8 mouse cellular contexts compared by ENCODE assay signal in the genomic region with DNA sequence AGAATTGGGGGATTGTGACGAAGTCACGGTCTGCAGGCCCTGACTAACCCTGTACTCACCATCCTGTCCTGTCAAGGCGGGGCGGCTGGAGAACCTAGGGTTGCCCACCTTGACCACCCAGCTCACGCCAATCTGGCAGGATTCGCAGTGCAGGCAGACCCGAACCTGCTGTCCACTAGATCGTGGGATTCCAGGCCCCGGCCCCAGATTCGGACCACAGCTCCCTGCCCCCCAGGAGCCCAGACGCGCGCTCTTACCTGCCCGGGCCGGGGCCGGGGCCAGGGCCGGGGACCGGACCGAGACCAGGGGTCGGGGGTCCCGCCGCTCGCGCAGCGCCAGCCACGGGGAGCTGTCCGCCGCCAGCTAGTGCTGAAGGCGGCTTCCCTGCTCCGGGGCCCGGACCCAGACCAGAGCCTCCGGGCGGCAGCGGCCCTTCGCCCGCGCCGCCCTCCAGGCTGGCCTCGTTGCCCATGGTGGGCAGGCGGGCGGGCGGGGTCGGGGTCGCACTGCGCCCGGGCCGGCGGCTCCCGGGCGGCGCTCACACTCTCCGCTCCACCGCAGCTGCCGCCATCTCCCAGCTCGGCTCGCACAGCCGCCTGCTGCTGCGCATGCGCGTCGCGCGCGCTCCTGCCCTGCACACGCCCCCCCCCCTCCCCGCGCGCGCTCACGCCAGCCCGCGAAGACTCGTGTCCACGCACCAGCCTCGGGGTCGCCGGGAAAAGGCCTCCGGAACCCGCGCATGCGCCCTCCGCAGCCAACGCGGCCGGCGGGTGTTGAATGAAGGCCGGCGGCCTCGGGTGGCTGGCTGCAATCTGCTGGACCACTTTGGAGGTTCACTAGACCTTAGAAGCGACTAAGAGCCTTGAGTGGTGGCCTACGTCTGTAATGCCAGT. TPM values are rescaled to one million over a fixed set of nuclear protein-coding genes. Genes with fewer than 3 reads are reported as not detected.
DNase-seq lines count a peak whose midpoint lies in the region; ATAC-seq and TF ChIP-seq lines count a peak whose summit lies in the region.

TSS of gene Bsn (minus strand) at position 598 of the 893 bp plus-strand sequence.

- peak; percentile 64 for DNase-seq in kidney, adult 18-20 months
- no peak for DNase-seq in kidney, adult 11 months
- peak; percentile 85 for DNase-seq in embryo, embryonic 10.5 days (ENCODE audit: low spot score)
- DNase-seq in gastrocnemius, postnatal 4 days (ENCODE audit: low spot score in 2 of 2): peak; percentile 51 to 71
- peak; percentile 90 for DNase-seq in midbrain, postnatal 0 days (ENCODE audit: low spot score)
- DNase-seq in splenic B cell, adult 2 months (ENCODE audit: low read depth, low spot score): peak; percentile 53

- no peaks in the 10 kb centered on the region for H3K9me3 ChIP-seq in kidney, embryonic 15.5 days (replicated peaks)
- no peaks in the 10 kb centered on the region for H3K9me3 ChIP-seq in limb, embryonic 15.5 days
- no peaks in the 10 kb centered on the region for H3K9me3 ChIP-seq in midbrain, postnatal 0 days (ENCODE audit: low read length)

- H3K36me3 ChIP-seq in kidney, embryonic 15.5 days: no peaks in the 10 kb centered on the region
- no peaks in the 10 kb centered on the region for H3K36me3 ChIP-seq in limb, embryonic 15.5 days
- H3K36me3 ChIP-seq in midbrain, postnatal 0 days (ENCODE audit: insufficient read depth, low read length): no peaks in the 10 kb centered on the region
- no peaks in the 10 kb centered on the region for H3K36me3 ChIP-seq in splenic B cell, adult 2 months (ENCODE audit: control insufficient read depth, insufficient read depth, low read length, poor library complexity, severe bottlenecking)

- TF ChIP-seq CTCF in midbrain, postnatal 0 days (IDR thresholded peaks at IDR 0.05): no peak

- no peak within 1 kb of the TSS for H3K27ac ChIP-seq in kidney, embryonic 15.5 days
- no peak within 1 kb of the TSS for H3K27ac ChIP-seq in limb, embryonic 15.5 days
- peak within 1 kb of the TSS; percentile 71 for H3K27ac ChIP-seq in midbrain, postnatal 0 days (ENCODE audit: low read depth, low read length)

- H3K4me1 ChIP-seq in kidney, embryonic 15.5 days: peaks cover 12% of the 10 kb centered on the region
- H3K4me1 ChIP-seq in limb, embryonic 15.5 days: peaks cover 11% of the 10 kb centered on the region
- H3K4me1 ChIP-seq in midbrain, postnatal 0 days (ENCODE audit: insufficient read depth, low read length): peaks cover 9% of the 10 kb centered on the region

- H3K4me3 ChIP-seq in kidney, embryonic 15.5 days (replicated peaks): peak within 1 kb of the TSS; percentile 62
- H3K4me3 ChIP-seq in limb, embryonic 15.5 days: peak within 1 kb of the TSS; percentile 61
- H3K4me3 ChIP-seq in midbrain, postnatal 0 days (ENCODE audit: low read depth, low read length): peak within 1 kb of the TSS; percentile 76

- peak; percentile 90 for ATAC-seq in kidney, embryonic 15.5 days (replicated peaks; ENCODE audit: low FRiP score)
- ATAC-seq in limb, embryonic 15.5 days (ENCODE audit: insufficient number of reproducible peaks, low FRiP score, low TSS enrichment, low read depth): no peak
- peak; percentile 78 for ATAC-seq in midbrain, postnatal 0 days (ENCODE audit: low FRiP score)

- peak within 1 kb of the TSS; percentile 26; the same call in 1 of the 2 replicates for H3K9ac ChIP-seq in kidney, embryonic 15.5 days
- H3K9ac ChIP-seq in limb, embryonic 15.5 days: no peak within 1 kb of the TSS
- H3K9ac ChIP-seq in midbrain, postnatal 0 days (replicated peaks; ENCODE audit: low read length, poor library complexity, severe bottlenecking): peak within 1 kb of the TSS; percentile 97

- peaks cover 36% of the 10 kb centered on the region for H3K27me3 ChIP-seq in kidney, embryonic 15.5 days
- H3K27me3 ChIP-seq in limb, embryonic 15.5 days: peaks cover 42% of the 10 kb centered on the region
- no peaks in the 10 kb centered on the region for H3K27me3 ChIP-seq in midbrain, postnatal 0 days (ENCODE audit: insufficient read depth, low read length)
- no peaks in the 10 kb centered on the region; the same call in 1 of the 2 replicates for H3K27me3 ChIP-seq in splenic B cell, adult 2 months (ENCODE audit: control insufficient read depth, insufficient read depth, low read length, poor library complexity, severe bottlenecking)

- peak within 1 kb of the TSS; percentile 98 for H3K4me2 ChIP-seq in kidney, embryonic 15.5 days
- H3K4me2 ChIP-seq in limb, embryonic 15.5 days: peak within 1 kb of the TSS; percentile 97
- peak within 1 kb of the TSS; percentile 75 for H3K4me2 ChIP-seq in midbrain, postnatal 0 days (ENCODE audit: low read depth, low read length, poor library complexity, severe bottlenecking)

- WGBS in kidney, embryonic 15.5 days: 3% methylated on average over 87 of the region's 91 CpGs
- 1% methylated on average over 85 of the region's 91 CpGs for WGBS in limb, embryonic 15.5 days
- 1% methylated on average over 68 of the region's 91 CpGs for WGBS in midbrain, postnatal 0 days

RNA-seq across cellular contexts. Expression of gene Bsn, which starts in this region (rescaled TPM):
- total RNA-seq in gastrocnemius, postnatal 4 days (2021): under 1 TPM; 0.39 to 0.41 TPM
- 0.75 and 0.77 TPM in 2 replicates for polyA plus RNA-seq in kidney, embryonic 15.5 days (2015; fragmentation: Nextera tagmentation; extraction: Ambion mirVana)
- 0.76 and 0.82 TPM in 2 replicates for polyA plus RNA-seq in limb, embryonic 15.5 days (2015; fragmentation: Nextera tagmentation; extraction: Ambion mirVana)
- total RNA-seq in midbrain, postnatal 0 days (2014; rRNA removed): 59.4 and 60.6 TPM in 2 replicates
- polyA plus RNA-seq in midbrain, postnatal 0 days (2015; fragmentation: Nextera tagmentation; extraction: Ambion mirVana): 6.1 and 7.7 TPM in 2 replicates

Comparison
In these comparisons a context has a peak if more than half of its experiments do, and no peak if none do; other contexts are left out.
1. RNA of gene Bsn (total RNA-seq): 59.4 to 60.6 TPM in midbrain, postnatal 0 days; 0.39 to 0.41 TPM in gastrocnemius, postnatal 4 days; every median in the first group is over 10 times any median in the second.
2. Peak in DNase-seq in gastrocnemius, postnatal 4 days; RNA of the gene not detected or under 1 TPM.
3. Peak in ATAC-seq, H3K4me3 ChIP-seq, H3K9ac ChIP-seq and H3K4me2 ChIP-seq in kidney, embryonic 15.5 days; RNA of the gene not detected or under 1 TPM.
4. Peak in every context shown above with its lines, with median percentiles within 50 percentile points of each other: H3K4me2 ChIP-seq and H3K4me3 ChIP-seq.